Mouse (Mus musculus) urinary bladder, postnatal 4 days (tissue): Measurements from ENCODE around the gene Clip4.

ENCODE experiments used
- DNase-seq, 2 experiments: peaks; one replicate each; pipeline ENCODE4 v3.0.0; 2021 to 2022; ENCODE audit warnings: low spot score in 2 of 2

Gene Clip4

GRCm38 (mm10) chr17:71791622-71792021 is 23.3 kb downstream of the Clip4 start:
- no peak for DNase-seq

- no peak for DNase-seq
Observed at GRCm38 (mm10) chr17:71795521-71796205, 27.4 kb downstream of the Clip4 start.

- no peak for DNase-seq
Observed at GRCm38 (mm10) chr17:71803456-71803855, 35.2 kb downstream of the Clip4 start.

- no peak for DNase-seq
Observed at GRCm38 (mm10) chr17:71803876-71804275, 35.6 kb downstream of the Clip4 start.

- peak in 1 of 2 experiments; percentile 29 for DNase-seq
Observed at GRCm38 (mm10) chr17:71811070-71811469, 42.8 kb downstream of the Clip4 start.

GRCm38 (mm10) chr17:71816136-71816864 is 48.0 kb downstream of the Clip4 start:
- no peak for DNase-seq

- DNase-seq, result no peak
Observed at GRCm38 (mm10) chr17:71823622-71824306, 55.5 kb downstream of the Clip4 start.

- no peak for DNase-seq
Observed at GRCm38 (mm10) chr17:71826603-71827002, 58.3 kb downstream of the Clip4 start.

GRCm38 (mm10) chr17:71827627-71828026 is 59.4 kb downstream of the Clip4 start:
- no peak for DNase-seq

GRCm38 (mm10) chr17:71828647-71829414 is 60.6 kb downstream of the Clip4 start:
- DNase-seq, result no peak

GRCm38 (mm10) chr17:71831960-71832359 is 63.7 kb downstream of the Clip4 start:
- DNase-seq, result no peak

- no peak for DNase-seq
Observed at GRCm38 (mm10) chr17:71862184-71862583, 93.9 kb downstream of the Clip4 start.

GRCm38 (mm10) chr17:71862895-71863294 is 94.6 kb downstream of the Clip4 start:
- no peak for DNase-seq

- no peak for DNase-seq
Observed at GRCm38 (mm10) chr17:71864039-71864438, 95.8 kb downstream of the Clip4 start.

- no peak for DNase-seq
Observed at GRCm38 (mm10) chr17:71865437-71865836, 97.2 kb downstream of the Clip4 start.

- DNase-seq, result no peak
Observed at GRCm38 (mm10) chr17:71867892-71868291, 99.6 kb downstream of the Clip4 start.

GRCm38 (mm10) chr17:71868828-71869227 is 100.6 kb downstream of the Clip4 start:
- no peak for DNase-seq

- peak in 1 of 2 experiments; percentile 23 for DNase-seq
Observed at GRCm38 (mm10) chr17:71869372-71870231, 101.3 kb downstream of the Clip4 start.

- DNase-seq, result no peak
Observed at GRCm38 (mm10) chr17:71870232-71870621, 102.0 kb downstream of the Clip4 start.

- DNase-seq, result no peak
Observed at GRCm38 (mm10) chr17:71870641-71871040, 102.4 kb downstream of the Clip4 start.

- DNase-seq, result no peak
Observed at GRCm38 (mm10) chr17:71871981-71872380, 103.7 kb downstream of the Clip4 start.
